ENCODE assay signal across 9 mouse cellular contexts in genomic region chr9:50005757-50006576, GRCm38 (mm10).
DNase-seq lines count a peak whose midpoint lies in the region; ATAC-seq lines count a peak whose summit lies in the region.
"Had no signal": no experiment of that assay in that cellular context is flagged by ENCODE, and none has a peak within 500 bp of the region (broad histone marks: within the 10 kb centered on the region; RNA-seq: fewer than 3 reads in every experiment).

No protein-coding gene starts in this region.

- H3K36me3 ChIP-seq in embryonic facial prominence, embryonic 15.5 days: no peaks in the 10 kb centered on the region
- H3K36me3 ChIP-seq in midbrain, embryonic 16.5 days (ENCODE audit: control insufficient read depth, insufficient read depth, low read length): no peaks in the 10 kb centered on the region

- intact Hi-C loops in gastrocnemius, postnatal 14 days (cut with DNase I; ENCODE audit: low total_unique reads): no loop called here
- intact Hi-C loops in gastrocnemius, postnatal 36 days (cut with DNase I): no loop called here

- no peaks in the 10 kb centered on the region for H3K9me3 ChIP-seq in embryonic facial prominence, embryonic 15.5 days (replicated peaks)
- H3K9me3 ChIP-seq in midbrain, embryonic 16.5 days (replicated peaks; ENCODE audit: control insufficient read depth, low read length, poor library complexity, severe bottlenecking): no peaks in the 10 kb centered on the region

- 0 out of 2 replicates have a peak, but pooled peaks cover 9% of the 10 kb centered on the region for H3K4me1 ChIP-seq in embryonic facial prominence, embryonic 15.5 days
- H3K4me1 ChIP-seq in midbrain, embryonic 16.5 days (ENCODE audit: control insufficient read depth, insufficient read depth, low read length): no peaks in the 10 kb centered on the region
- H3K4me1 ChIP-seq: megakaryocyte, embryonic 14.5 days had no signal

- no peak overlapping the region for H3K4me2 ChIP-seq in embryonic facial prominence, embryonic 15.5 days (replicated peaks)
- H3K4me2 ChIP-seq in midbrain, embryonic 16.5 days (ENCODE audit: low read length): no peak overlapping the region

- ATAC-seq in embryonic facial prominence, embryonic 15.5 days (ENCODE audit: insufficient number of reproducible peaks, low FRiP score, low TSS enrichment, low read depth): peak; percentile 77
- 0 out of 2 replicates have a peak, but pooled peaks have one; percentile 58 for ATAC-seq in midbrain, embryonic 16.5 days

- WGBS in embryonic facial prominence, embryonic 15.5 days: 46% methylated on average over 8 of the region's 8 CpGs
- 41% methylated on average over 8 of the region's 8 CpGs for WGBS in midbrain, embryonic 16.5 days

- H3K27me3 ChIP-seq in embryonic facial prominence, embryonic 15.5 days: no peaks in the 10 kb centered on the region
- H3K27me3 ChIP-seq in midbrain, embryonic 16.5 days (ENCODE audit: control insufficient read depth, insufficient read depth, low read depth, low read length): no peaks in the 10 kb centered on the region
- H3K27me3 ChIP-seq: megakaryocyte, embryonic 14.5 days had no signal

- DNase-seq in gastrocnemius, postnatal 14 days: peak; percentile 10
- DNase-seq in gastrocnemius, adult 18-20 months (ENCODE audit: low spot score): no peak
- DNase-seq in adrenal gland, adult (ENCODE audit: inconsistent age in 2 of 2, low spot score in 1 of 2): peak; percentile 83 to 86
- peak; percentile 46 to 49 for DNase-seq in kidney, adult 8-10 months
- DNase-seq in urinary bladder, postnatal 14 days (ENCODE audit: low spot score): no peak
- no peak for DNase-seq in gastrocnemius, postnatal 36 days

- no peak overlapping the region for H3K4me3 ChIP-seq in embryonic facial prominence, embryonic 15.5 days (replicated peaks)
- no peak overlapping the region for H3K4me3 ChIP-seq in midbrain, embryonic 16.5 days (ENCODE audit: low read depth, low read length)
- H3K4me3 ChIP-seq: megakaryocyte, embryonic 14.5 days had no signal

- peak overlapping the region; percentile 40; the same call in 1 of the 2 replicates for H3K27ac ChIP-seq in embryonic facial prominence, embryonic 15.5 days (replicated peaks)
- peak overlapping the region; percentile 35 for H3K27ac ChIP-seq in midbrain, embryonic 16.5 days (ENCODE audit: low read length)

- H3K9ac ChIP-seq in embryonic facial prominence, embryonic 15.5 days: no peak overlapping the region
- H3K9ac ChIP-seq in midbrain, embryonic 16.5 days (ENCODE audit: low read depth, low read length): no peak overlapping the region

Comparison
In these comparisons a context has a peak if more than half of its experiments do, and no peak if none do; other contexts are left out.
1. DNase-seq: peak in gastrocnemius, postnatal 14 days (single experiment), adrenal gland, adult (2 of 2) and kidney, adult 8-10 months (2 of 2); none in gastrocnemius, adult 18-20 months (single experiment), urinary bladder, postnatal 14 days (single experiment) and gastrocnemius, postnatal 36 days (0 of 2).